In the genomic region with DNA sequence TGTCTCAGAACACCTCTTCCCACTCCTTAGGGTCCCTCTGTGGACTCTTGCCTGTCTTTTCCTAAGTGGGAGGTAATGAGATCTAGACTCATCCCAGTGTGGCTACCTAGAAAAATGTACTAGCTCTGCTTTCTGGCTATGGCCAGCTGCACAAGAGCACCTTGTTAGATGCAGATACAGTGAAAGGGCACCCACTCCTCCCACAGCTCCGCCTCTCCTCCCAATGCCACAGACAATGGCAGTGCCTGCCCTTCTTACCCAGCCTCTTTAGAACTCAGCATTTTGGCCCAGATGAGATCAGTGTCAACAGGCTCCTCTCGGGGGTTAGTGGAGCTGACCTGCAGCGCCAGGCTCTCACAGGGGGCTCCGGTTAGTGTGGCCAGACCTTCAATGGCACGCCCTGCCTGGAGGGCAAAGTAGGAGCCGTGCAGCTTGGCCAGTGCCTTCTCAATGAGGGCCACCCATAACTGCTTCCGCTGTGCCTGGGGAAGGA, we compare ENCODE assay signal across 1 mouse cellular context.
TF ChIP-seq lines count a peak whose summit lies in the region.

No protein-coding gene starts in this region.

TF ChIP-seq in MEL, 35 proteins besides CTCF, POLR2A, EP300 and RAD21:
- no peak for TF ChIP-seq ETS1 (IDR thresholded peaks at IDR 0.05; ENCODE audit: low read depth, low read length)
